Mouse (Mus musculus): ENCODE data around the gene Ptprg. TPM values are rescaled to one million over a fixed set of nuclear protein-coding genes. Genes with fewer than 3 reads are reported as not detected.

Ptprg gene
- polyA plus RNA-seq, 1 experiment from 2014 or later, result 20.8 TPM

DNA sequence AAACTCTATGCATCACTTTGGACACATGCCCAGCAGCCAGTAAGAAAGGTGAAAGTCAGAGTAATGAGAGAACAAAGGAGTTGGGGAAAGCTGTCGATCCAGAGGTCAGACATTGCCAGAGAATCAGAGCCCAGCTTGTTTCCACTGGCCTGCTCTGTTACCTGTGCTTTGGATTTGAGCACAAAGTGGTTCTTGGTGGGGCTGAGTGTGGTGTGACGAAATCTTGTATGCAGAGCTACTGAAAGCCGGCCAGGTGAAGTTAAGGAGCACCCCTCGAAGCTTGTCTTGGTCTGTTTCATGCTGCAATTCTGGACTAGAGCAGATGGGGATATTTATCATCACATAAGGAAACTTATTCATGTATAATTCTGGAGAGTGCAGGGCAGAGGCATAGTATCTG lies 145.5 kb downstream of the Ptprg start:
- no peaks in the 10 kb centered on the region for H3K36me3 ChIP-seq (ENCODE audit: control insufficient read depth, insufficient read depth, low read length)
- H3K4me1 ChIP-seq (ENCODE audit: control insufficient read depth, insufficient read depth, low read length), result no peaks in the 10 kb centered on the region
- H3K27ac ChIP-seq (ENCODE audit: low read length), result no peak overlapping the region
- no peak for ATAC-seq (ENCODE audit: insufficient read depth, low FRiP score)
- no peak overlapping the region for H3K4me2 ChIP-seq (ENCODE audit: low read depth, low read length)
- 68% methylated on average over 4 of the region's 4 CpGs for WGBS
- H3K27me3 ChIP-seq (ENCODE audit: control insufficient read depth, insufficient read depth, low read length), result no peaks in the 10 kb centered on the region
- no peaks in the 10 kb centered on the region for H3K9me3 ChIP-seq (replicated peaks; ENCODE audit: control insufficient read depth, low read length)
- no peak overlapping the region for H3K9ac ChIP-seq (ENCODE audit: low read length)
- H3K4me3 ChIP-seq (replicated peaks; ENCODE audit: low read length), result no peak overlapping the region

DNA sequence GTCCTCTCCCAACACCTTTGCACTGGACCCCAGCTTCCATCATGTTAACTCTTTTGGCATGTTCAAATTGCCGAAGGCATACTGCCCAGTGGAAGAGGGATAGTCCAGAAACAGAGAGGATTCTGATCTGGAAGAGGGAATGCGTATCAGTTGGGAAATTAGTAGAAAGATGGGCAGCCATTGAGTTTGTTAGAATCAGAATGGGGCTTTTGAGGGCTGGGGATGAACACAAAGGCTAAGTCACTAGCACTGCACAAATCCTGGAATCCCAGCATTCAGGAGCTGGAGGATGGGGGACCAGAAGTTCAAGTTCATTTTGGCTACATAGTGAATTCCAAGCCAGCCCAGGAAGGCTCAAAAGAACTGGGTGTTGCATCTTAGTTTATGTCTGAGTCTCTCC lies 146.3 kb downstream of the Ptprg start:
- 94% methylated on average over 2 of the region's 2 CpGs for WGBS
- no peaks in the 10 kb centered on the region for H3K36me3 ChIP-seq (ENCODE audit: control insufficient read depth, insufficient read depth, low read length)
- H3K4me2 ChIP-seq (ENCODE audit: low read depth, low read length), result no peak overlapping the region
- no peak overlapping the region for H3K27ac ChIP-seq (ENCODE audit: low read length)
- no peaks in the 10 kb centered on the region for H3K27me3 ChIP-seq (ENCODE audit: control insufficient read depth, insufficient read depth, low read length)
- H3K9me3 ChIP-seq (replicated peaks; ENCODE audit: control insufficient read depth, low read length), result no peaks in the 10 kb centered on the region
- ATAC-seq (ENCODE audit: insufficient read depth, low FRiP score), result no peak
- H3K9ac ChIP-seq (ENCODE audit: low read length), result no peak overlapping the region
- H3K4me3 ChIP-seq (replicated peaks; ENCODE audit: low read length), result no peak overlapping the region
- H3K4me1 ChIP-seq (ENCODE audit: control insufficient read depth, insufficient read depth, low read length), result no peaks in the 10 kb centered on the region

DNA sequence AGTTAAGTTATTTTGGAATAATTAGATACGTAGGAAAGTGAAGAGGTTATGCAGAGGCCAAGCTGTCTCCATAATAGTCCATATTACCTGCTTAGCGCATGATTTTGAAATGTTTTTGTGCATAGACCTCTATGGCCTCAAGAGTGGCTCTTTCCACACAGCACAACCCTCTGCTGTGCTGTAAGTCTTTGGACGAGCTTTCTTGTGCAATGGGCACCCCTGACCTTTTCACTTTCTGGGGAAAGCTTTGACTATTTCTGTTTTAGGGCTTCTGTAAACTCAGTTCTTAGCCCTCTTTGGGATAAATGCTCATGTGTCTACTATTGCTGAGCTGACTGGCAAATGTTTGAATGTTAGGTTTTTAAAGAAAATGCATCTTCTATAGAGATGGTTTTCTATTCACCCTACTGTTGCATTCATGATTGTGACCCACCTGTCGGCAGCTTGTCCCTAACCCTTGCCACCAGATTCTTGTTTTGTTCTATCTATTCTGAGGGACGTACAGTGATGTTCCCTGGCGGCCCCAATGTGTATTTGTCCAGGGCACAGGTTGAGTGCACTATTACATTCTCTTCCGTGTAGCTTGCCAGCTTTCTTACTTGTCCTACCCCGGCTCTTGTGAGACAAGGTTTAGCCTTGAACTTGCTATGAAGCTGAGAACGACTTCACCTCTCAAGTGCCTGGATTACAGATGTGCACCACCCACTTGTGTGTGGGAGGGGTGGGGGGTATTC lies 148.4 kb downstream of the Ptprg start:
- Histone ChIP-seq H3K4me2 (ENCODE audit: low read depth, low read length) (no peak overlapping the region), H3K36me3 (ENCODE audit: control insufficient read depth, insufficient read depth, low read length) (no peaks in the 10 kb centered on the region), H3K27ac (ENCODE audit: low read length) (no peak overlapping the region), H3K4me1 (ENCODE audit: control insufficient read depth, insufficient read depth, low read length) (no peaks in the 10 kb centered on the region), H3K9ac (ENCODE audit: low read length) (no peak overlapping the region), H3K4me3 (replicated peaks; ENCODE audit: low read length) (no peak overlapping the region), H3K9me3 (replicated peaks; ENCODE audit: control insufficient read depth, low read length) (no peaks in the 10 kb centered on the region), H3K27me3 (ENCODE audit: control insufficient read depth, insufficient read depth, low read length) (no peaks in the 10 kb centered on the region)
- 79% methylated on average over 9 of the region's 9 CpGs for WGBS
- ATAC-seq (ENCODE audit: insufficient read depth, low FRiP score), result no peak

DNA sequence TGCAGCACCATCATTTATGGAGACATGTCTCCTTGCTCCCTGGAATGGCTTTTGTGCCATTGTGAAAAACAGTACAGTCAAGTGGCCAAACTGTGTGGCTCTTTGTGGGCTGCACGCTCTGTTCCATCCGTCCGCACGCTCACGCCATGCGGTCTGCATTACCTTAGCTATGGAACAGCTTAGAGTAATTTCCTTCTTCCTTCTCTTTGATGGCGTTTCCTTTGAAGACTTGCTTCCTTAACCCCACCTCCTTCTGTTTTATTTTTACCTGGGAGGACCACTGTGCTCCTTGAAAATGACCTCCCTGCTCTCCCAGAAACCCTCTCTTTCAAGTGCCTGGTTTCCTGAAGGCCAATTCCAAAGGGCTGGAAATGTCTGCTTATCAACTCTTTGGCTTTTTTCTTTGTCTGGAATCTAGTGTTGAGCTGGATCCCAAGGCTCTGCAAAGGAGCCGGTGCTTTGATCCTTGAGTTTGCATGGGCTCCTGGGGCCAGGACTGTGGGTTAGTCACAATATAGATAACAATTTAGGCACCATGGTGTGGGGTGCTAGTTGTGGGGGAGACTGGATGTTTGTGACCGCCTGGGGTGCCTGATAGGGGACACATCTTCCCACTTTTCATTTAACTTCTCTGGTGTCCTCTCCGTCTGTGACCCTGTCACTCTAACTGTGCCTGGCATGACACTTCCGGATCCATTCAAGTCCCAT lies 149.6 kb downstream of the Ptprg start:
- H3K9ac ChIP-seq (ENCODE audit: low read length), result no peak overlapping the region
- no peak overlapping the region for H3K4me2 ChIP-seq (ENCODE audit: low read depth, low read length)
- H3K4me3 ChIP-seq (replicated peaks; ENCODE audit: low read length), result no peak overlapping the region
- H3K9me3 ChIP-seq (replicated peaks; ENCODE audit: control insufficient read depth, low read length), result no peaks in the 10 kb centered on the region
- H3K4me1 ChIP-seq (ENCODE audit: control insufficient read depth, insufficient read depth, low read length), result no peaks in the 10 kb centered on the region
- no peak overlapping the region for H3K27ac ChIP-seq (ENCODE audit: low read length)
- H3K36me3 ChIP-seq (ENCODE audit: control insufficient read depth, insufficient read depth, low read length), result no peaks in the 10 kb centered on the region
- ATAC-seq (ENCODE audit: insufficient read depth, low FRiP score), result no peak
- no peaks in the 10 kb centered on the region for H3K27me3 ChIP-seq (ENCODE audit: control insufficient read depth, insufficient read depth, low read length)
- WGBS, result 81% methylated on average over 11 of the region's 11 CpGs

DNA sequence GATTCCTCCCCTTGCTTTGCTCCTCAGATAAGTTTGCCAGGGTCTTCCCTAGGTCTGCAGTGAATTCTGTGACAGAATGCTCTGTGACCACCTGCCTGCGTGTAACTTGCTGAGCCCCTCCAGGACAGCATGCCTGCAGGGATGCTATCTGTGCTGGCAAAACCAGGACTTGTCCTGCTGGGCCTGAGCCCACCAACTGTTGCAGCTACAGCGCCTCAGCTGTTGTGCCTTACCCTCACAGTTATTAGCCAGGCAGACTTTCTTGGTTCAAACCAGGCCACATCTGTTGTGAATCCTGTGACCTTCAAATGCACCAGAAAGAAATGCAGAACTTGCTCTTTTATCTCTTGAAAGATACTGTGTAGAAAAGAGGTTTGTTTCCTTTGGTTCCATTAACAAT lies 151.5 kb downstream of the Ptprg start:
- no peaks in the 10 kb centered on the region for H3K4me1 ChIP-seq (ENCODE audit: control insufficient read depth, insufficient read depth, low read length)
- H3K27ac ChIP-seq (ENCODE audit: low read length), result no peak overlapping the region
- H3K27me3 ChIP-seq (ENCODE audit: control insufficient read depth, insufficient read depth, low read length), result no peaks in the 10 kb centered on the region
- H3K4me2 ChIP-seq (ENCODE audit: low read depth, low read length), result no peak overlapping the region
- H3K9me3 ChIP-seq (replicated peaks; ENCODE audit: control insufficient read depth, low read length), result no peaks in the 10 kb centered on the region
- no peak for ATAC-seq (ENCODE audit: insufficient read depth, low FRiP score)
- no peak overlapping the region for H3K9ac ChIP-seq (ENCODE audit: low read length)
- no peaks in the 10 kb centered on the region for H3K36me3 ChIP-seq (ENCODE audit: control insufficient read depth, insufficient read depth, low read length)
- WGBS, result 40% methylated on average over 2 of the region's 2 CpGs
- H3K4me3 ChIP-seq (replicated peaks; ENCODE audit: low read length), result no peak overlapping the region

DNA sequence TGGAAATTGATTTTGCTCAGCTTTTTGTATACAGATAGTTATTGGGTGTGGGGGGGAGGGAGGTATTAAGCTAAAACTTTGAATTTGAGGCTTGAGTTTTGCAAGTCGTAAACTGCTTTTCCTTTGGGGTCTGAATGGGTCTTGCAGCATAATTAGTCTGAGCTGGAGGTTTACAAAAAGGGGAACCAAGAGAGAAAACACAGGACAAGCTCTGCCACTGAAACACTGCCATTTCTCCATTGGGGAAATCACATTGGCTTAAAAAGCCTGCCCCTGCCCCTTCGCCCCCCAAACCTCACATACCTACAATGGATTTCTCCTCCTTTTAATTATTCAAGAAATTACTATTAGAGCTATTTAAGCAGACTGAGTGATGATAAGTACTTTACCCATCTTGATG lies 156.0 kb downstream of the Ptprg start:
- Histone ChIP-seq H3K27ac (ENCODE audit: low read length) (no peak overlapping the region), H3K4me2 (ENCODE audit: low read depth, low read length) (no peak overlapping the region), H3K9me3 (replicated peaks; ENCODE audit: control insufficient read depth, low read length) (no peaks in the 10 kb centered on the region), H3K36me3 (ENCODE audit: control insufficient read depth, insufficient read depth, low read length) (no peaks in the 10 kb centered on the region), H3K4me3 (replicated peaks; ENCODE audit: low read length) (no peak overlapping the region), H3K27me3 (ENCODE audit: control insufficient read depth, insufficient read depth, low read length) (no peaks in the 10 kb centered on the region), H3K9ac (ENCODE audit: low read length) (no peak overlapping the region), H3K4me1 (ENCODE audit: control insufficient read depth, insufficient read depth, low read length) (no peaks in the 10 kb centered on the region)
- ATAC-seq (ENCODE audit: insufficient read depth, low FRiP score), result no peak
- 83% methylated on average over 2 of the region's 2 CpGs for WGBS

DNA sequence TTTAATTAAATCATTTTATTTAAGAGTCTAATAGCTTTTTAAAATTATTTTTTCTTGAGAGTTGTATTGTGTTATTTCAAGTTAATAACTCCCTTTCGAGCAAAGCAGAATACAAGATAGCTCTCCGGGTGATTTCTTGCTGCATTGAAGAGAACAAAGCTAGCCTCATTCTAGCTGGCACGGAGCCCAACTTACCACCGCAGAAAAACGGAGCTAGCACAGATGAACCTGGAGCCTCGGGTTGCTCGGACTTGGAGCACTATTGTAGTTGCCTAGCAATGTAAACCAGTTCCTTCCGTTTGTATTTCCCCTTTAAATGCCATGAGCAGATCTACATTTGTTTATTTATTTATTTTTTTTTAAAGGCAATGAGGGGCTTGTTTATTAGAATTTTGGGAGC lies 156.5 kb downstream of the Ptprg start:
- H3K27ac ChIP-seq (ENCODE audit: low read length), result no peak overlapping the region
- no peaks in the 10 kb centered on the region for H3K9me3 ChIP-seq (replicated peaks; ENCODE audit: control insufficient read depth, low read length)
- H3K9ac ChIP-seq (ENCODE audit: low read length), result no peak overlapping the region
- no peak overlapping the region for H3K4me3 ChIP-seq (replicated peaks; ENCODE audit: low read length)
- no peak overlapping the region for H3K4me2 ChIP-seq (ENCODE audit: low read depth, low read length)
- no peaks in the 10 kb centered on the region for H3K27me3 ChIP-seq (ENCODE audit: control insufficient read depth, insufficient read depth, low read length)
- no peaks in the 10 kb centered on the region for H3K4me1 ChIP-seq (ENCODE audit: control insufficient read depth, insufficient read depth, low read length)
- no peaks in the 10 kb centered on the region for H3K36me3 ChIP-seq (ENCODE audit: control insufficient read depth, insufficient read depth, low read length)
- ATAC-seq (ENCODE audit: insufficient read depth, low FRiP score), result no peak
- WGBS, result 54% methylated on average over 8 of the region's 8 CpGs

DNA sequence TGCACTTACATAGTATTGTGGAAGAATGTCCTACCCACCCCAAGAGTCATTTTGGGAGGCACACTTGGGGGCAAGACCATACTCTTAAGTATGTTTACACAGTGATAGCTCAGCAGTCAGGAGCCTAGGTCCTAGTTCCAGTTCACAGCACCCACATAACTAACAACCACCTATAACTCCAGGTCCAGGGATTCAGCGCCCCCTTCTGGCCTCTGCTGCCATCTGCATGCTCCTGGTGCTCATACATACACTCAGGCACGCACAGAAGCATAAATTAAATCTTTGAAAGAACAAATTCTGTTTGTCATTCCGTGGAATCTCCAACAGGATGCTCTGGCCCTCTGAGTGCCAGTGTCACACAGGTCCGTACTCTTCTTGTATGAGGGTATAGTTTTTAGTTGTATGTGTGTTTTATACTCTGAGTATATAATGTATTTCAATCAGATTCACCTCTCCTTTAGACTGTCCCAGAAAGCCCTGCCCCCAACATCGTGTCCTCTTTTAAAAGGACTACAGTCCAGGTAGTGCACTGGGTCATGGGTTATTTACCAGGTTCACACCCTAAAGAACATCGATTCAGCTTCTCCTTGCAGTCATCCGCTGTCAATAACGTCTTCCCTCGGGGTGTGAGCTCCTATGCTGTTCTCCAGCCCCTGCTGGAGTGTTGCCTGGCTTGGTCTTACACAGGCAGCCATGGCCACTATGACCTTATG lies 157.2 kb downstream of the Ptprg start:
- H3K4me2 ChIP-seq (ENCODE audit: low read depth, low read length), result no peak overlapping the region
- ATAC-seq (ENCODE audit: insufficient read depth, low FRiP score), result no peak

DNA sequence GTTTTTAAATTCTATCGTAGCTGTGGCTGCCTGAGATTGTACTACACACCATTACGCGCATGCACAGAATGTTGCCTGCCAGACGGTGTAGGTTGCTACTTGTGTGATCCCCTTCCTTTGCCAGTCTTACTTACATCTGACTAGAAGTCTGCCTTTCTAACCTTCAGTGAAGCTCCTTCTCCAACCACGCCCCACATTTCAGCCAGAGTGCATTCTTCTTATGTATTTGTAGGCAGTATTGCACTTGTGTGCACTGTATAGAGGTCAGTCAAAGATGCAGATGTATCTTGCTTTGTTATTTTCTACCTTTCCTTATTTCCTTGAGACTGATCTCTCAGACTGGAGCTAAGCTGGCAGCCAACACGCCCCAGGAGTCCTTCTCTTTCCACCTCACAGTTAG lies 158.8 kb downstream of the Ptprg start:
- H3K9ac ChIP-seq (ENCODE audit: low read length), result no peak overlapping the region
- 94% methylated on average over 6 of the region's 6 CpGs for WGBS
- no peak overlapping the region for H3K4me3 ChIP-seq (replicated peaks; ENCODE audit: low read length)
- H3K27me3 ChIP-seq (ENCODE audit: control insufficient read depth, insufficient read depth, low read length), result no peaks in the 10 kb centered on the region
- H3K27ac ChIP-seq (ENCODE audit: low read length), result no peak overlapping the region
- H3K4me2 ChIP-seq (ENCODE audit: low read depth, low read length), result no peak overlapping the region
- ATAC-seq (ENCODE audit: insufficient read depth, low FRiP score), result no peak
- H3K4me1 ChIP-seq (ENCODE audit: control insufficient read depth, insufficient read depth, low read length), result no peaks in the 10 kb centered on the region
- no peaks in the 10 kb centered on the region for H3K9me3 ChIP-seq (replicated peaks; ENCODE audit: control insufficient read depth, low read length)
- H3K36me3 ChIP-seq (ENCODE audit: control insufficient read depth, insufficient read depth, low read length), result no peaks in the 10 kb centered on the region

More for the DNA sequence above, 157.2 kb downstream of the Ptprg start:
- H3K4me1 ChIP-seq (ENCODE audit: control insufficient read depth, insufficient read depth, low read length), result no peaks in the 10 kb centered on the region
- WGBS, result 88% methylated on average over 9 of the region's 9 CpGs
- H3K4me3 ChIP-seq (replicated peaks; ENCODE audit: low read length), result no peak overlapping the region
- no peak overlapping the region for H3K27ac ChIP-seq (ENCODE audit: low read length)
- no peak overlapping the region for H3K9ac ChIP-seq (ENCODE audit: low read length)
- H3K36me3 ChIP-seq (ENCODE audit: control insufficient read depth, insufficient read depth, low read length), result no peaks in the 10 kb centered on the region
- H3K27me3 ChIP-seq (ENCODE audit: control insufficient read depth, insufficient read depth, low read length), result no peaks in the 10 kb centered on the region
- H3K9me3 ChIP-seq (replicated peaks; ENCODE audit: control insufficient read depth, low read length), result no peaks in the 10 kb centered on the region
